Mouse (Mus musculus) heart, embryonic 11.5 days (tissue): ENCODE results near the gene Neurl3. TPM values are rescaled to one million over a fixed set of nuclear protein-coding genes. Genes with fewer than 3 reads are reported as not detected.

ENCODE experiments used
- ATAC-seq: fragments of 200-750 bp; cut with Nextera tagmentation; replicated peaks from 2 replicates; pipeline ENCODE4 v1.8.0; 2017; ENCODE audit warnings: moderate library complexity; ENCODE audit not compliant: insufficient number of reproducible peaks, low FRiP score, low TSS enrichment
- H3K27ac ChIP-seq: fragments of 300-500 bp; sonication (generic); 2 replicates; pipeline ENCODE4 v1.5.1; 2014; ENCODE audit warnings: mild to moderate bottlenecking, low read depth, low read length
- H3K27me3 ChIP-seq: fragments of 300-500 bp; sonication (generic); 2 replicates; pipeline ENCODE4 v1.6.1; 2014; ENCODE audit warnings: mild to moderate bottlenecking, low read length, mixed read lengths; ENCODE audit not compliant: control insufficient read depth, insufficient read depth
- H3K36me3 ChIP-seq: fragments of 300-500 bp; sonication (generic); 2 replicates; pipeline ENCODE4 v1.6.1; 2014; ENCODE audit warnings: mild to moderate bottlenecking, low read length, moderate library complexity, mixed read lengths; ENCODE audit not compliant: control insufficient read depth, insufficient read depth
- H3K4me1 ChIP-seq: fragments of 300-500 bp; sonication (generic); 2 replicates; pipeline ENCODE4 v1.6.1; 2014; ENCODE audit warnings: low read length; ENCODE audit not compliant: control insufficient read depth, insufficient read depth
- H3K4me2 ChIP-seq: fragments of 300-500 bp; sonication (generic); 2 replicates; pipeline ENCODE4 v1.6.1; 2014; ENCODE audit warnings: mild to moderate bottlenecking, moderate library complexity
- H3K4me3 ChIP-seq: fragments of 300-500 bp; sonication (generic); 2 replicates; pipeline ENCODE4 v1.5.1; 2014; ENCODE audit warnings: low read depth, low read length
- H3K9ac ChIP-seq: fragments of 300-500 bp; sonication (generic); 2 replicates; pipeline ENCODE4 v1.6.1; 2014; ENCODE audit warnings: mild to moderate bottlenecking, low read depth, low read length, moderate library complexity
- H3K9me3 ChIP-seq: fragments of 300-500 bp; sonication (generic); replicated peaks from 2 replicates; pipeline ENCODE4 v1.6.1; 2016; ENCODE audit warnings: low read length; ENCODE audit not compliant: control insufficient read depth
- WGBS: fragments of 180-500 bp; shearing (Covaris S2); extraction: QIAGEN DNeasy Blood & Tissue Kit; methylation state at CpG from one replicate; pipeline ENCODE4 v1.1.7; 2014; ENCODE audit not compliant: insufficient replicate concordance; 5-methylcytosine and 5-hydroxymethylcytosine counted together
- polyA plus RNA-seq: library from polyadenylated mRNA; unstranded; fragments of >200 nt; fragmentation: Nextera tagmentation; extraction: Ambion mirVana; gene quantifications from 2 replicates; pipeline ENCODE4 v1.2.1, GENCODE M21; 2014

Neurl3 gene
- polyA plus RNA-seq, 1 experiment from 2014 or later: 2.6 TPM

GRCm38 (mm10) chr1:36228461-36228860 is 46.0 kb downstream of the Neurl3 start:
- Histone ChIP-seq H3K27ac (no peak overlapping the region), H3K9me3 (no peaks in the 10 kb centered on the region), H3K4me1 (no peaks in the 10 kb centered on the region), H3K36me3 (peaks cover 9% of the 10 kb centered on the region), H3K9ac (no peak overlapping the region), H3K4me3 (no peak overlapping the region), H3K27me3 (no peaks in the 10 kb centered on the region), H3K4me2 (no peak overlapping the region)
- 80% methylated on average over 9 of the region's 9 CpGs for WGBS
- ATAC-seq: no peak

GRCm38 (mm10) chr1:36224648-36225047 is 49.8 kb downstream of the Neurl3 start:
- H3K27ac ChIP-seq: no peak overlapping the region
- no peak overlapping the region for H3K4me2 ChIP-seq
- no peak overlapping the region for H3K4me3 ChIP-seq
- no peak overlapping the region for H3K9ac ChIP-seq
- no peak for ATAC-seq
- no peaks in the 10 kb centered on the region for H3K9me3 ChIP-seq
- H3K27me3 ChIP-seq: no peaks in the 10 kb centered on the region
- H3K36me3 ChIP-seq: peaks cover 3% of the 10 kb centered on the region
- H3K4me1 ChIP-seq: no peaks in the 10 kb centered on the region
- 89% methylated on average over 3 of the region's 3 CpGs for WGBS

Other genes with a start within 250 kb of the Neurl3 start
- gene Hs6st1, start 206.3 kb downstream of the Neurl3 start, polyA plus RNA-seq: 10.2 and 12.6 TPM in 2 replicates
- 60.6 and 61.9 TPM in 2 replicates for gene Uggt1, start 30.0 kb downstream of the Neurl3 start, polyA plus RNA-seq
- gene Arid5a, start 33.1 kb upstream of the Neurl3 start, polyA plus RNA-seq: 5.6 and 8.1 TPM in 2 replicates
- gene Kansl3, start 94.5 kb upstream of the Neurl3 start, polyA plus RNA-seq: 36.5 and 36.8 TPM in 2 replicates
- 0.38 and 0.84 TPM in 2 replicates for gene Fer1l5, start 97.6 kb upstream of the Neurl3 start, polyA plus RNA-seq
- 31.3 and 31.4 TPM in 2 replicates for gene Lman2l, start 170.6 kb upstream of the Neurl3 start, polyA plus RNA-seq
- gene Cnnm4, start 196.9 kb upstream of the Neurl3 start, polyA plus RNA-seq: 6.6 and 6.9 TPM in 2 replicates
- gene Cnnm3, start 237.2 kb upstream of the Neurl3 start, polyA plus RNA-seq: 2.5 and 3.9 TPM in 2 replicates